Mouse (Mus musculus): ENCODE measurements around the gene Klk5.

- TF ChIP-seq CTCF (IDR thresholded peaks at IDR 0.05; ENCODE audit: low read depth) (no peak), EP300 (IDR thresholded peaks at IDR 0.05; ENCODE audit: low read depth) (no peak)
These were observed 34.7 kb downstream of the Klk5 start for GRCm38 (mm10) chr7:43876444-43876843.
